Mouse (Mus musculus) brain, embryonic 14.5 days (tissue): ENCODE data around the gene Fam240a.

Experiments
- CTCF ChIP-seq: fragments of 200-500 bp; IDR thresholded peaks from 2 replicates; pipeline ENCODE4 v1.5.1; 2012; ENCODE audit warnings: inconsistent platforms, mild to moderate bottlenecking, moderate library complexity, borderline replicate concordance; ENCODE audit not compliant: insufficient read depth, insufficient read length; ENCODE audit errors: extremely low read depth
- POLR2A ChIP-seq: fragments of 200-500 bp; IDR thresholded peaks from 2 replicates; pipeline ENCODE4 v1.6.1; 2012; ENCODE audit warnings: mild to moderate bottlenecking, inconsistent platforms, borderline replicate concordance; ENCODE audit not compliant: poor library complexity, insufficient read depth, insufficient read length, severe bottlenecking; ENCODE audit errors: extremely low read depth

DNA sequence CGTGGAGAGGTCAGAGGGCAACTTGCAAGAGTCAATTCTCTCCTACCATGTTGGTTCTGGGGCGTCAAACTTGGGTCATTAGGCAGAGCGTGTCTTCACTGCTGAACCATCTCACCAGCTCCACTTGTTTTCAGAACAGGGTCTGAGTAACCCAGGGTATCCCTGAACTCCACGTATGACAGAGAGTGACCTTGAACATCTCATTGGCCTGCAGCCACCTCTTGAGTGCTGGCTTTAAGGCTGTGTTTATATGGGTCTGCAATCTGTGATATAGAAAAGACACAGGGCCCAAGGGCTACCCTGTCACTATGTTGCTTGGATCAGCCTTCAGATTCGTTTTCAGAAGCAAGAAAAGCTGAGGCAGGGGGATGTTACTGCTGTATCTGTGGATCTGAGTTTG, 43.0 kb upstream of the Fam240a start:
- TF ChIP-seq CTCF (no peak), POLR2A (no peak)
